Mouse (Mus musculus) thymus, adult 2 months (tissue): ENCODE measurements around the gene Crip1. TPM values are rescaled to one million over a fixed set of nuclear protein-coding genes. Genes with fewer than 3 reads are reported as not detected.

Experiments used
- DNase-seq: peaks from one replicate; pipeline ENCODE4 v3.0.0; 2021
- H3K27ac ChIP-seq: fragments of 200-500 bp; 2 replicates; pipeline ENCODE4 v1.5.1; 2012; ENCODE audit warnings: low read length, control low read depth; ENCODE audit not compliant: control insufficient read depth, insufficient read depth
- H3K27me3 ChIP-seq: fragments of 200-500 bp; 2 replicates; pipeline ENCODE4 v1.6.1; 2012; ENCODE audit warnings: mild to moderate bottlenecking, low read length, moderate library complexity, mixed read lengths; ENCODE audit not compliant: control insufficient read depth, insufficient read depth
- H3K36me3 ChIP-seq: fragments of 200-500 bp; 2 replicates; pipeline ENCODE4 v1.6.1; 2012; ENCODE audit warnings: mild to moderate bottlenecking, low read length, moderate library complexity; ENCODE audit not compliant: control insufficient read depth, insufficient read depth
- H3K4me1 ChIP-seq: fragments of 200-500 bp; replicated peaks from 2 replicates; pipeline ENCODE4 v1.6.1; 2012; ENCODE audit warnings: low read length; ENCODE audit not compliant: control insufficient read depth, insufficient read depth
- H3K4me3 ChIP-seq: fragments of 200-500 bp; 2 replicates; pipeline ENCODE4 v1.5.1; 2012; ENCODE audit warnings: mild to moderate bottlenecking, low read length, control low read depth, moderate library complexity; ENCODE audit not compliant: control insufficient read depth, insufficient read depth
- CTCF ChIP-seq: fragments of 200-500 bp; IDR thresholded peaks from 2 replicates; pipeline ENCODE4 v1.5.1; 2012; ENCODE audit warnings: mild to moderate bottlenecking, control low read depth, low read length, moderate library complexity, borderline replicate concordance; ENCODE audit not compliant: control insufficient read depth, poor library complexity, insufficient read depth; ENCODE audit errors: extremely low read depth
- POLR2A ChIP-seq: fragments of 200-500 bp; IDR thresholded peaks from 2 replicates; pipeline ENCODE4 v1.6.1; 2012; ENCODE audit warnings: mild to moderate bottlenecking, low read length, control low read depth, moderate library complexity; ENCODE audit not compliant: control insufficient read depth, poor library complexity, insufficient read depth; ENCODE audit errors: extremely low read depth
- WGBS: fragments of 180-500 bp; shearing (Covaris S2); methylation state at CpG from one replicate; pipeline ENCODE4 v1.1.7; 2018; 5-methylcytosine and 5-hydroxymethylcytosine counted together
- polyA plus RNA-seq: library from polyadenylated mRNA; depleted of rRNA; stranded (reverse); fragments of >200 nt; gene quantifications from 2 replicates; pipeline ENCODE4 v1.2.3, GENCODE M21; 2012

Gene Crip1
- polyA plus RNA-seq, 1 experiment, result 1,218 TPM

GRCm38 (mm10) chr12:113141531-113141973 lies 4.6 kb upstream of the Crip1 start:
- H3K27ac ChIP-seq, result no peak overlapping the region
- 76% methylated on average over 8 of the region's 8 CpGs for WGBS
- H3K36me3 ChIP-seq, result peaks cover 4% of the 10 kb centered on the region; the same call in 1 of the 2 replicates
- H3K27me3 ChIP-seq, result no peaks in the 10 kb centered on the region; the same call in 1 of the 2 replicates
- H3K4me3 ChIP-seq, result no peak overlapping the region
- peaks cover 21% of the 10 kb centered on the region for H3K4me1 ChIP-seq
- no peak for DNase-seq
- TF ChIP-seq CTCF (no peak), POLR2A (no peak)

- 69% methylated on average over 15 of the region's 15 CpGs for WGBS
- H3K36me3 ChIP-seq, result no peaks in the 10 kb centered on the region
- H3K4me3 ChIP-seq, result no peak overlapping the region
- H3K27me3 ChIP-seq, result no peaks in the 10 kb centered on the region; the same call in 1 of the 2 replicates
- peaks cover 27% of the 10 kb centered on the region for H3K4me1 ChIP-seq
- no peak overlapping the region for H3K27ac ChIP-seq
- DNase-seq, result no peak
- TF ChIP-seq POLR2A, result no peak
- no peak for TF ChIP-seq CTCF
These were observed 3.8 kb upstream of the Crip1 start for GRCm38 (mm10) chr12:113142021-113142975.

- no peaks in the 10 kb centered on the region for H3K36me3 ChIP-seq
- 72% methylated on average over 7 of the region's 7 CpGs for WGBS
- no peak for DNase-seq
- no peaks in the 10 kb centered on the region; the same call in 1 of the 2 replicates for H3K27me3 ChIP-seq
- no peak overlapping the region for H3K4me3 ChIP-seq
- H3K27ac ChIP-seq, result no peak overlapping the region
- no peak for TF ChIP-seq POLR2A
- no peak for TF ChIP-seq CTCF
- H3K4me1 ChIP-seq, result peaks cover 27% of the 10 kb centered on the region
These were observed 3.0 kb upstream of the Crip1 start for GRCm38 (mm10) chr12:113143164-113143563.

GRCm38 (mm10) chr12:113144001-113144756 lies 1.9 kb upstream of the Crip1 start:
- Histone ChIP-seq H3K4me3 (no peak overlapping the region), H3K27ac (no peak overlapping the region), H3K4me1 (peaks cover 25% of the 10 kb centered on the region), H3K36me3 (no peaks in the 10 kb centered on the region), H3K27me3 (no peaks in the 10 kb centered on the region; the same call in 1 of the 2 replicates)
- no peak for TF ChIP-seq POLR2A
- peak; percentile 71; the same call in 1 of the 2 replicates for TF ChIP-seq CTCF
- 81% methylated on average over 20 of the region's 20 CpGs for WGBS
- peak; percentile 55 for DNase-seq

- Histone ChIP-seq H3K27ac (no peak overlapping the region), H3K4me1 (peaks cover 24% of the 10 kb centered on the region), H3K27me3 (no peaks in the 10 kb centered on the region; the same call in 1 of the 2 replicates), H3K4me3 (no peak overlapping the region), H3K36me3 (no peaks in the 10 kb centered on the region)
- no peak for TF ChIP-seq CTCF
- TF ChIP-seq POLR2A, result no peak
- no peak for DNase-seq
- 94% methylated on average over 16 of the region's 16 CpGs for WGBS
These were observed 1.2 kb upstream of the Crip1 start for GRCm38 (mm10) chr12:113144886-113145285.

GRCm38 (mm10) chr12:113145591-113145990 lies 525 bp upstream of the Crip1 start:
- H3K27me3 ChIP-seq, result no peaks in the 10 kb centered on the region; the same call in 1 of the 2 replicates
- DNase-seq, result no peak
- H3K36me3 ChIP-seq, result no peaks in the 10 kb centered on the region
- H3K27ac ChIP-seq, result no peak overlapping the region
- no peak overlapping the region for H3K4me3 ChIP-seq
- H3K4me1 ChIP-seq, result peaks cover 27% of the 10 kb centered on the region
- 82% methylated on average over 5 of the region's 5 CpGs for WGBS
- no peak for TF ChIP-seq CTCF
- TF ChIP-seq POLR2A, result no peak
